Mouse (Mus musculus): ENCODE measurements around the gene Rtn3. TPM values are rescaled to one million over a fixed set of nuclear protein-coding genes. Genes with fewer than 3 reads are reported as not detected.
A peak's percentile ranks its signal among the peaks of the same experiment; 100 is the strongest.

Rtn3 gene
- polyA plus RNA-seq, 1 experiment: 190 TPM

DNA sequence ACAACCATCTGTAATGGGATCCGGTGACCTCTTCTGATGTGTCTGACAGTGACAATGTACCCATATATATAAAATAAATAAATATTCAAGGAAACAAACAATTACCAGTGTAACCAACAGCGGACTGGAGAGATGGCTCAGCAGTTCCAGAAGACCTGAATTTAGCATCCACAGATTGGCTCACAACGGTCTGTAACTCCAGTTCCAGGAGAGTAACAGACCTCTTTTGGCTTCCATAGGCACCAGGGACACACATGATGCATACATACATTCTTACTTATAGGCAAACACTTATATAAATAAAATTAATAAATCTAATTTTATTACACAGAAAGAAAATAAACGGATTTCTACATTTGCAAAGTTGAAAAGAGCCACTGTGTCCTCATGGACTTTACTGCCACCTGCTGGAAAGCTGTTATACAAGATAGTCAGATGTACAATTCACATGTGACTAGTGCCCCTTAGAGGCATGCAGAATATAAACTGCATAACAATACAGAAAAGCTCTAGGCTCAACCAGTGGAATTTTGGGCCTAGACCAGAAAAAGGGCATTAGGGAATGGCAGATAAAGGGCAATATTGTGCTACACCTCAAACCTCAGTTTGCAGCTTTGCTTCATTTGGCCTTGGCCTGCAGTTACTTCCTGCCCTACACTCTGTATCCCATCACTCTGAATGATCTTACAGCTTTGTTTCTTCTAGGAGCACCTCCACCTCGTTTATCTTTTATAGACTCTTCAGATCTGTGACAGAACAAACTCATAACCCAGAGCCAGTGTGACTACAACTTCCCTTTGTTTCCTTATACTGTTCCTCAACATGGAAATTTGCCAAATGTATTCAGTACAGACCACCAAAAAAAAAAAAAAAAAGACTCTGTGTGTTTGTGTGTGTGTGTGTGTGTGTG is 46.8 kb downstream of the Rtn3 start:
- no peak overlapping the region for H3K4me3 ChIP-seq (ENCODE audit: insufficient read depth, low read depth, low read length)
- no peak overlapping the region for H3K27ac ChIP-seq (ENCODE audit: insufficient read depth, low read depth, low read length)
- WGBS: 56% methylated on average over 5 of the region's 5 CpGs
- DNase-seq: peak; percentile 83
- H3K27me3 ChIP-seq (replicated peaks; ENCODE audit: control insufficient read depth, insufficient read depth, low read length): no peaks in the 10 kb centered on the region
- TF ChIP-seq CTCF (conservative IDR thresholded peaks at IDR 0.05; ENCODE audit: insufficient read depth, insufficient read length, low read depth, low read length): peak; percentile 27; the same call in 1 of the 2 replicates
- TF ChIP-seq POLR2A (IDR thresholded peaks at IDR 0.05; ENCODE audit: low read depth, low read length): no peak
- H3K36me3 ChIP-seq (ENCODE audit: control insufficient read depth, insufficient read depth, low read length): peaks cover 9% of the 10 kb centered on the region
- H3K4me1 ChIP-seq (ENCODE audit: control insufficient read depth, insufficient read depth, low read length): no peaks in the 10 kb centered on the region; the same call in 1 of the 2 replicates

DNA sequence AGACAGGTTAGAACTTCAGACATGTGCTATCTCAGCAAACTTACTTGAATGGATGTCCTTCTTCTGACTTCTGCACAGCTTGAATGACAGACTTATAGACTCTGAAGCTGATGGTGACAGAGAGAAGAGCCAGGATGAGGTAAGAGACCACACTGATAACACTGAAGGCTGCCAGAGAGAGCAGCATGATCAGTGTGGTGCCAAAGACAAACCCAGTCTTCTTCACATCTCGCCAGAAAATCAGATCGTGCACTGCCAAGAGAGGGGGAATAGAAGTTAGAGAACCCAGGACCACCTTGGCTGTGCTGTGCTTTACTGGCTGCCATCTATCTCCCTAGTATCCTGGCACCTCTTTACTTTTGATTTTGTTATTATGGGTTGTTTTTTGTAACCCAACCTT is 48.2 kb downstream of the Rtn3 start:
- 87% methylated on average over 2 of the region's 2 CpGs for WGBS
- Histone ChIP-seq H3K36me3 (ENCODE audit: control insufficient read depth, insufficient read depth, low read length) (peaks cover 17% of the 10 kb centered on the region), H3K27ac (ENCODE audit: insufficient read depth, low read depth, low read length) (no peak overlapping the region), H3K27me3 (replicated peaks; ENCODE audit: control insufficient read depth, insufficient read depth, low read length) (no peaks in the 10 kb centered on the region), H3K4me3 (ENCODE audit: insufficient read depth, low read depth, low read length) (no peak overlapping the region), H3K4me1 (ENCODE audit: control insufficient read depth, insufficient read depth, low read length) (no peaks in the 10 kb centered on the region; the same call in 1 of the 2 replicates)
- TF ChIP-seq CTCF (conservative IDR thresholded peaks at IDR 0.05; ENCODE audit: insufficient read depth, insufficient read length, low read depth, low read length) (no peak), POLR2A (IDR thresholded peaks at IDR 0.05; ENCODE audit: low read depth, low read length) (no peak)
- DNase-seq: no peak

DNA sequence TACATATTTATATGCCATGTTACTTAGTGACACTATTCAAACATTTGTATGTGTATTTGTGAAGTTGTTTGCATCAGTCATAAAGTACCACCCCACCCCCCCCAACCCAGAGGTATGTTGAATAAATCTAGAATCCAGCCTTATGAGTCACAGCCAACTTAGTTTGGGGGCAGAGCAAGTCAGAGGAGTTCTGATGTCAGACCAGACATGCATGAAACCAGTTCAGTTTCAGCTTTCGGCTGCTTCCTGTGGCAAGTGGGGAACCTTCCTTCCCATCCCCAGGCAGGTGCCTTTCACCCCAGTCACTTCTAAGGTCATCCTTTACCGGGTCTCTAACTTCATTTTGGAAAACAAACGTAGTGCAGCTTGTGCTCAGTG is 57.7 kb downstream of the Rtn3 start:
- Histone ChIP-seq H3K4me1 (ENCODE audit: control insufficient read depth, insufficient read depth, low read length) (peaks cover 8% of the 10 kb centered on the region), H3K27me3 (replicated peaks; ENCODE audit: control insufficient read depth, insufficient read depth, low read length) (no peaks in the 10 kb centered on the region)
- 45% methylated on average over 3 of the region's 3 CpGs for WGBS

DNA sequence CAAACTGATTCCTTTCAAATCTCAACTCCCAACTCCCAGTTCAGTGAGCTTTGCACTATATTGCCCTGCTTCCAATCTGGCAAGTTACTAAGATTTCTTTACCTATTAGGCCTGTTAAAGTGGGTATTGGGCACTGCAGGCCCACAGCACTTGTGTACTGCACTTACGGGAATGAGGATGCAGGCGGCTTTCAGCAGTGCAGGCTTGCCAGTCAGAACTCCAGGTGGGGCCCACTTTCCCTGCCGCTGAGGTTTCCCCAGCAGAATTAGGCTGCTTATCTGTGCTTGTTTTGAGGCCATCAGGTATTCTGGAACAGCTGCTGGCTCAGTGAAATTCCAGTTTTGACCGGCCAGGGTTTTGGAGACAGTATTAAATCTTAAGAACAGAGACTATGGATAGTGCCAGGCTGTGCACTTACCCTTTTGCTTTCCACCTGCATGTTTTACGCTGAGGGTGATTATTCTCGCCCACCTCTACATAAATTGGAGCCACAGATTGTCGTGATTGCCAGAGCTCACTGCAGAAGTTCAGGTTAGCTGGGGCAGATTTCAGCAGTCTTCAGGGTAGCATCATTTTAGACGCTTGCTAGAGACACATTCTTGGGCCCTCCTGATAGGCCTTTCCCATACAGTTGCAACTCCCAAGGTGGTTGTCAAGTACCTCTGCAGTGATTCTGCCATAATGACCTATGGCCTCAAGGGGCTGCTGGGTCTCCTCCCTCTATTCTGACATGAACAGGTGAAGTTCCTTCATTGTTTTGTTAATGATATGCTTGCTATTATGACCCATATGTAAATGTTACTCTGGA is 58.3 kb downstream of the Rtn3 start:
- Histone ChIP-seq H3K27me3 (replicated peaks; ENCODE audit: control insufficient read depth, insufficient read depth, low read length) (no peaks in the 10 kb centered on the region), H3K4me1 (ENCODE audit: control insufficient read depth, insufficient read depth, low read length) (peaks cover 8% of the 10 kb centered on the region), H3K27ac (ENCODE audit: insufficient read depth, low read depth, low read length) (no peak overlapping the region), H3K36me3 (ENCODE audit: control insufficient read depth, insufficient read depth, low read length) (no peaks in the 10 kb centered on the region; the same call in 1 of the 2 replicates), H3K4me3 (ENCODE audit: insufficient read depth, low read depth, low read length) (no peak overlapping the region)
- peak; percentile 14 for DNase-seq
- TF ChIP-seq CTCF (conservative IDR thresholded peaks at IDR 0.05; ENCODE audit: insufficient read depth, insufficient read length, low read depth, low read length): no peak
- no peak for TF ChIP-seq POLR2A (IDR thresholded peaks at IDR 0.05; ENCODE audit: low read depth, low read length)
- WGBS: 75% methylated on average over 8 of the region's 8 CpGs

More for the DNA sequence above, 57.7 kb downstream of the Rtn3 start:
- DNase-seq: no peak
- TF ChIP-seq CTCF (conservative IDR thresholded peaks at IDR 0.05; ENCODE audit: insufficient read depth, insufficient read length, low read depth, low read length) (no peak), POLR2A (IDR thresholded peaks at IDR 0.05; ENCODE audit: low read depth, low read length) (no peak)
- Histone ChIP-seq H3K36me3 (ENCODE audit: control insufficient read depth, insufficient read depth, low read length) (peaks cover 2% of the 10 kb centered on the region), H3K27ac (ENCODE audit: insufficient read depth, low read depth, low read length) (no peak overlapping the region), H3K4me3 (ENCODE audit: insufficient read depth, low read depth, low read length) (no peak overlapping the region)

DNA sequence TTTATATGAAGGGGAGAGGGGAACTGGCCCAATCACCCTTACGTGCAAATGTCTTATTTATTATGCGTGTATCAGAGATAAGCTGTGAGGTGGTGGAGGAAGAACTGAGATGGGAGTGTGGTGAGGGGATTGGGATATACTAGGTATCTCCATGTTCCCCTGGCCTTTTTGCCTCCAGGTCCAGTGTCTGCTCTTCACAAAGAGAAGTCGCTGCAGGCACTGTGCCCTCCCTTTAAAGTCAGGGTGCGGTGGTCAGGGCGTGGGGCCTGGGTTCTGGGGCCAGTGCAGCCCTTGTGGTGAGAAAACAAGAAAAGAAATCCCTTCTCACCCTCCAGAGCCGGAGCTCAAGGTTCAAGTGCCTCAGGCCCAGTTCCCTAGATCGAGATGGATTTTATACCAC is 59.0 kb downstream of the Rtn3 start:
- no peak for DNase-seq
- no peak overlapping the region for H3K4me3 ChIP-seq (ENCODE audit: insufficient read depth, low read depth, low read length)
- H3K36me3 ChIP-seq (ENCODE audit: control insufficient read depth, insufficient read depth, low read length): no peaks in the 10 kb centered on the region; the same call in 1 of the 2 replicates
- 75% methylated on average over 7 of the region's 7 CpGs for WGBS
- TF ChIP-seq CTCF (conservative IDR thresholded peaks at IDR 0.05; ENCODE audit: insufficient read depth, insufficient read length, low read depth, low read length): no peak
- TF ChIP-seq POLR2A (IDR thresholded peaks at IDR 0.05; ENCODE audit: low read depth, low read length): no peak
- H3K27ac ChIP-seq (ENCODE audit: insufficient read depth, low read depth, low read length): no peak overlapping the region
- H3K4me1 ChIP-seq (ENCODE audit: control insufficient read depth, insufficient read depth, low read length): peaks cover 8% of the 10 kb centered on the region
- no peaks in the 10 kb centered on the region for H3K27me3 ChIP-seq (replicated peaks; ENCODE audit: control insufficient read depth, insufficient read depth, low read length)

DNA sequence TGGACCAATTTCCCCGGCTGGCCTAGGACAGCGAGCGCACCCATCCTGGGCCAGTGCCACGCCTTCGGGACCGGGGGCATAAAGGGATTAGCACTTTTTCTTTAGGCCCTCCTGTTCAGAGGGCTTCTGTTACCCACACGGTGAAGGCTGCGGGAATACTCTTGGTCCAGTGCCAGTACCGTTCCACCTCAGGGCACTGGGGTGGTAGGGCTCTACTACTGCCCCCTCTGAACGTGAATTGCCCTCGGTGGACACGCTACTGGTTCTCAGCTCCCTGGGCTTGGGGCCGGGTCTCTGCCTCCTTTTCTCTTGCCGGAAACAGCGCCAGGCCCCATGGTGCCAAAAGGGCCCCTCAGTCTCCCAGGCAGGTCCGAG is 59.4 kb downstream of the Rtn3 start:
- no peak overlapping the region for H3K27ac ChIP-seq (ENCODE audit: insufficient read depth, low read depth, low read length)

More for the DNA sequence above, 59.4 kb downstream of the Rtn3 start:
- no peak for DNase-seq
- TF ChIP-seq CTCF (conservative IDR thresholded peaks at IDR 0.05; ENCODE audit: insufficient read depth, insufficient read length, low read depth, low read length): no peak
- TF ChIP-seq POLR2A (IDR thresholded peaks at IDR 0.05; ENCODE audit: low read depth, low read length): no peak
- Histone ChIP-seq H3K36me3 (ENCODE audit: control insufficient read depth, insufficient read depth, low read length) (no peaks in the 10 kb centered on the region; the same call in 1 of the 2 replicates), H3K4me1 (ENCODE audit: control insufficient read depth, insufficient read depth, low read length) (peaks cover 8% of the 10 kb centered on the region), H3K27me3 (replicated peaks; ENCODE audit: control insufficient read depth, insufficient read depth, low read length) (no peaks in the 10 kb centered on the region), H3K4me3 (ENCODE audit: insufficient read depth, low read depth, low read length) (no peak overlapping the region)
- WGBS: 25% methylated on average over 16 of the region's 16 CpGs
